Mouse (Mus musculus) cerebellum, adult 11-12 months (tissue): ENCODE results near the gene Ybx1.
"Not testable (repeated sequence)": the region's sequence is repeated elsewhere in the genome, so short reads cannot be mapped to it uniquely, and the experiment has no call there.

Experiments
- DNase-seq: peaks from one replicate; pipeline ENCODE4 v3.0.0; 2022

Ybx1 gene

DNA sequence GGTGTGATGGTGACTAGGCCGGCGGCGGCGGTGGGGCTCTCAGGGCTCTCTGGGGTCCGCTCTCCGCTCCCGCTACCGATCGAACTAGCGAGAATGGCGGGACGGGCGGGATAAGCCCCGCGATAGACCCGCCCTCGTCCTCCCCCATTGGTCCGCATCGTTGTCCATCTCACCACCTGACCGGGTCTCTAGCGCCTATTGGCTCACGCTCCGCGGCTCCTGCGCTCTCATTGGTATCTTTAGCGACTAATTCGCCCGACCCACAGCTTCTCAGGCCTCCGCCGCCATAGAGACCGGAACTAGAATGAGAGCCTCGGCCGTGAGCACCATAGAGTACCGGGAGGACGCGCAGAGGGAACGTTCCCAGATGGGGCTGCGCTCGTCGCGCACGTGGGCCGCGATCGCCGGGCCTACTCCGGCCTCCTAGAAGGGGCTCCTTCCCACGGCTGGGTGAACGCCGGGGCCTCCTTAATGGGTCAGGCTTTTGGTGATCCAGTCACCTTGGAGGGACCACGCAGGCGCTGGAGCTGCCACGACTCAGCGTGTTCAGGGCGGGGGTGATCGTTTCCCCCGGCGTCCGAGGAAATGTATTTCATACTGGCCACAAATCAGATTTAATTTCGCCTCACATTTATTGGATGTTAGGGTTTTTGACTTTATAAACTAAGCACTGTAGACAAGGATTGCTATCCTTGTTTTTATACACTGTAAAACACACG, at the start of gene Ybx1:
Gene Ybx1, minus strand, starts transcription at position 190 of the 719 bp plus-strand sequence.
- peak; percentile 99 for DNase-seq

DNA sequence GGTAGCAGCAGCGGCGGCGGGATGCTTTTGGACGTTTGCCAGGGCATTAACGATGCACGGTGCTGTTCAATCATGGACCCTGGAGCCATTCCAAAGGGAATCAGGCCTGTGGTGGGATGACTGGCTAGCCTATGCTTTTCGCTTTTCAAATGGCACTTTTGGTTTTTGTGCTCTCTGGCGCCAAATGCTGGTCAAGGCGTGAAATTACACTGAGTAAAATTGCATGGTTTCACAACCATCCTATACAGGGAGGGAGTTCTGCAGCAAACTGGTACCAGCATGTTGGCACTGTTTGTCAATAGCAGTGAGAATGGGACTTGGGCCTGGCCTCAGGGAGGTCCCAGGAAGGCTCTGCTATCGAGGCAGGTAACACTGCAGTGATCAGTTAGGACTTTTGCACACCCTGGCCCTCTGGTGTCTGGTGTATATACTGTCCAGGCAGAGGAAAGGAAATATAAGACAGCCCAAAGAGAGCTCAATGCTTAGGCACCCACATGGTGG, 44.5 kb upstream of the Ybx1 start:
- peak; percentile 28 for DNase-seq

DNA sequence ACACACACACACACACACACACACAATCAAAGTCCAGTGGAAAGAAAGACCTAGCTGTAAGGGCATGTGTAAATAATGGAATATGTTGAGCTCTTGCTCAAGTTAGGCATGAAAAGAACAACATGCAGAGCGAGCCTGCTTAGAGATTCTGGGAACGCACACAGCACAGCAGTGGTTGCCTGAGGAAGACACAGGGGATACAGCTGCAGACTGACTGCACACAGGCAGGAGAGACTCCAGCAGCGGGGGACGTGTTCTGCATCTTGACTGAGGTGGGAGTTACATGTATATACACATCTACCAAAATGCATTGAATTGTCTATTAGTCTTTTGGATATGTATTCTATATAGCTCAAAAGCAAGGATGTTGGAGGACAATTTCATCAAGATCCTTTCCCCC, 44.0 kb upstream of the Ybx1 start:
- DNase-seq: no peak

DNA sequence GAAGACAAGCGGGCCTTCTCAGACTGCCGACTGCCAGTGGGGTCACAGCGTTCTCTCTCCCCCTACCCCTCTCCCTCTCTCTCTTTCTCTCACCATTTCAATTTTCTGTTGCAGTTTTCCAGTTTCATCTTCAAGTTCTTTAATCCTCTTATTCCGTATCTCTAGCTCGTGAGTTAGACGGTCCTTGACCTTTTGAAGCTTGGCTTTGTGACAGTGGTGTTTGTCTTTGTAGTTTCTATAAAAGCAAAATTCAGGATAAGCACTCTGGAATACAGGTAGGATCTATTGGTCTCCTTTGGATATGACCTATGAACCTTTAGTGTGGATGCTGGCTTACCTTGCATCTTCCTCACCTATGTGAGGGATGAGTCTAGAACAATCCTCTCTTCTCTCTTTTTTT, 39.1 kb upstream of the Ybx1 start:
- no peak for DNase-seq

DNA sequence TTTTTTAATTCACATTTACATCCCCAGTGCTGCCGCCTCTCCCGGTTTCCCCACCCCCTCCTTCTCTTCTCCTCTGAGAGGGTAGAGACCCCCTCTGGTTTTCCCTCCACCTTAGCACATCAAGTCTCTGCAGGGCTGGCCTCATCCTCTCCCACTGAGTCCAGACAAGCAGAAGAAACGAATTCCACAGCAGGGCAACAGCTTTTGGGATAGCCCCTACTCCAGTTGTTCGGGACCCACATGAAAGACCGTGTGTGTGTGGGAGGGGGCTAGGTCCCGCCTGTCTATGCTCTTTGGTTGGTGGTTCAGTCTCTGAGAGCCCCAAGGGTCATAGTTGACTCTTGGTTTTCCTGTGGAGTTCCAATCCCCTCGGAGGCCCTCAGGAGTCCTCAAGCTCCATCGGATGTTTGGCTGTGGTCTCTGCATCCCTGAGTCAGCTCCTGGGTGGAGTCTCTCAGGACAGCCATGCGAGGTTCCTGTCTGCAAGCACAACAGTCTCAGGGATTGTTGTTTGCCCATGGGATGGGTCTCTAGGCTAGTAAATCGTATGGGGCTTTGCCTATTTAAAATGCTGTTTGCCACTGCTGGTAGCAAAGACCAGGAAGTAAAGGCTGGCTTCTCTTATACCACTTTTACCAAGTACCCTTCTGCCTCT, 26.6 kb upstream of the Ybx1 start:
- DNase-seq: peak; percentile 38

DNA sequence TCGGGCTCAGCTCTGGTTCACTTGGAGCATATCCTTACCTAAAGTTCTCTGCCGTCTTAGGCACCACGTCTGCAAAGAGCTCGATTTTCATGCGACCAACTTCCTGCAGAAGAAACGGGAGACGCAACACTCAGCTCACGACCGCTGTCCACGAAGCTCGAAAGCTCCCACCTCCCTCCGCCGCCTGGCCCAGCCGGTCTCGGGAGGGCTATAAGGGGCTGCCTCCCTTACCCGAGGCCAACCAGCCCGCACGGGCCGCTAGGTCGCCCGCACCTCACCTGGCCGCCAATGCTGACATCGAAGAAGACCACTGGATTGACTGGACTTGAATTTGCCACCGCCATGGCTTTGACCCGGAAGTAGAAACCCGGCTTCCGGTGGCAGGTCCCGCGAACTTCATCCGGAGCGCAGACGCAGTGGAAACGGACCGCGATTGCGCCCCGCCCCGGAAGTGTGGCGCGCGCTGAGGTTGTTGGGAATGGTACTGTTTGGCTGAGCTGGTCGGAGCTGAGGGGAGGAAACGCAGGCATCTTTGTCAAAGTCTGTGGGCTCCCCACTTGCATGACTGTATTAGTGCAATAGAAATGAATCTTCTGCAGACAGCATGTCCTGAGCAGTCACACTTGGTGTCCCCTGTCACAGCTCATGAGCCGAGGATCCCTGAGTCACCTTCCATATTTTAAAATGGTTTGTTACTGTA, 25.9 kb upstream of the Ybx1 start, which contains the start of gene Ppih:
Gene Ppih, minus strand, starts transcription at position 416 of the 700 bp plus-strand sequence.
- peak; percentile 95 for DNase-seq

DNA sequence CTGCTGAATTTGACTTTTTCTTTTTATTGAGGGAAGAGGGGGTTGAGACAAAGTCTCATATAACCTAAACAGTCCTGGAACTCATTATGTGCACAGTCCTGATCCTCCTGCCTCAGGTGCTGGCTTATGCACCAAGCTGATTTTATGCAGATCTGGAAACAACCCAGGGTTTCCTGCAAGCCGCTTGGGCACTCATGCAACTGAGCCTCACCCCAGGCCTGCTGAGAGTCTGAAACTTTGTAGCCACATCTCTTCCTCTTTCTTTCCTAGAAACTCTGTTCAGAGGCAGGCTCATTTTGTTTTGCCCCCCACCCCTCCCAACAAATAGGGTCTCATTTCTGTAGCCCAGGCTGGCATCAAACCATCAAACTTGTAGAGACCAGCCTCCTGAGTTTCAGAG, 19.4 kb upstream of the Ybx1 start:
- DNase-seq: no peak

DNA sequence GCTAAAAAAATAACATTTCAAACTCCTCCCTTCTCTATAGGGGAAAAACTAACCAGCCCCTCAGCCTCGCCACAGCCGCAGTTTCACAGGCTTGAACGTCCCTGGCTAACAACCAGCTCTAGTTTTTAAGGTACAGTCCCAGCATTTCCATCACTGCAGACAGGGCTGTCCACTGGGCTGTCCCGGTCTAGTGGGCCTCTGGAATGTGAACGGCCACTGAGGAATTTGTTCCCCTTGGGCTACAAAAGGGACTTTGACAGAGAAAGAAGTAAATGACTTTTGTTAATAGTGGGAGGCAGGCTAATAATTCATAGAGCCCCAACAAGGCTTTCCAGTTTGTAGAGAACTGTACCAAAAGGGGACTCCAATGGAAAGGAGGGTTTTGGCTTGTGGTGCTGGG, 11.0 kb upstream of the Ybx1 start:
- no peak for DNase-seq

DNA sequence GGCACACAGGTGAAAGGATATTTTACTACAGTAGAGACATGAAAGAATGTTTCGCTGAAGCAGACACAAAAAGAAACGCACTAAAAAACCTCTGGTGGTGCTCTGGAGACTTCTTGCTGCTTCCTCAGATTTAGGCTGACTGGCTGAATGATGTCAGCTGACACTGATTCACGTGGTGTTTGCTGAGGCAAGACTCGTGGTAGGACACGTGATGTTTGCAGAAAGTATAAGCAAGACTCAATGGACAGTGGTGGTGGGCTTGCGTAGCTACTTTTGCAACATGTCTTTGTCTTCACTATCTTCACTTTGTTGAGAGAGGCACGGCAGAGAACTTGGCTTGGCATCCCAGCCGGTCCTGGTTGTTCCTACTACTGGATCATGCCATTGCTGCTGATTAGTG, 8.9 kb upstream of the Ybx1 start:
- no peak for DNase-seq

DNA sequence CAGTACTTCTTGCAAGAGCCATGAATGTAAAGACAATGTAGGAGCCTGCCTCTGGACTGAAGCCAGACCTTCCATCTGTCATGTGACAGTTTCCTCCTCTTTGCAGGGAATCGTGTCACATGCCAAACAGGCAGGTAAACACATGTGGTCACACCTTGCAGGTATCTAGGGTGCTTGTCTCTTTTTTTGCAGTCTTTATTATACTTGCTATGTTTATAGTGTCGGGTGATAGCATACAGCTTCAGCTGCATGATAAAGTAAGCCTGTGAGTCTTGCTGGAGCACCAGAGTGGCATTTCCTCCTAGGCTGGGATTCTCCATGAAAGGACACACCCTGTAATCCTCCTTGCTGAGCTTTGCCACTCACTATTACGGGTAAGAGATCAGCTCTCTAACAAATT, 7.4 kb upstream of the Ybx1 start:
- no peak for DNase-seq

DNA sequence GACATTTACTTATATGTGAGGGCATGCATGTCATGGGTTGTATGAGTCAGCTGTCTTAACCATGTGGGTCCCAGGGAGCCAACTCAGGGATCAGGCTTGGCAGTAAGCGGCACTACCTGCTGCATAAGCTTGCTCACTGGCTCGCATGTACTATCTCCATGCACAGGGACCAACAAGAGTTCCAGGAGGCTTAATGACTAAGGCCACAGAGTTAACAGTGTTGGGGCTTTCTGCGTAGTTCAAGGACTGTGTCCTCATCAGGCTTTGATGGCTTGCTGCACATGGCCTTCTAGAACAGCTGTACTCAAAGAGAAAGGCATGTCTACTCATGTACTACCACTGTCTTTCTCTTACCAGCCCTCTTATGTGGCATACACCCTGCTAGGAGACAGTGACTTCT, 6.4 kb upstream of the Ybx1 start:
- DNase-seq: no peak

DNA sequence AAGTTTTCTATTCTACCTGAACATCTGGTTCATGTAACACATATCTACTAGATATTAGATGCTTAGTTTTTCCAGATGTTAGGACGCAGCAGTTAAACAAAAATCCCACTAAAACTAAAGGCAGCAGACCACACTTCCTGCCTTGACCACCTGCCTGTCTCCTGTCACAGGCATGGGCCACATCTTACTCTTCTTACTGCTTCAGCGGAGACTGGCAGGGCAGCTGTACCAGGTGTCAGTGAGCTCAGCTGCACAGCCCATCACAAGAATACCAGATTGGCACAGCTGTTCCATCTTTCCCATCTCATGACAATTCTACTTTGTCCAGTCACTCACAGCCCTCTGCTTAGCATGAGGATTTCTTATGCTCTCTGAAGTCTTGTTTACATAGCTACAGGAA, 3.0 kb upstream of the Ybx1 start:
- no peak for DNase-seq

DNA sequence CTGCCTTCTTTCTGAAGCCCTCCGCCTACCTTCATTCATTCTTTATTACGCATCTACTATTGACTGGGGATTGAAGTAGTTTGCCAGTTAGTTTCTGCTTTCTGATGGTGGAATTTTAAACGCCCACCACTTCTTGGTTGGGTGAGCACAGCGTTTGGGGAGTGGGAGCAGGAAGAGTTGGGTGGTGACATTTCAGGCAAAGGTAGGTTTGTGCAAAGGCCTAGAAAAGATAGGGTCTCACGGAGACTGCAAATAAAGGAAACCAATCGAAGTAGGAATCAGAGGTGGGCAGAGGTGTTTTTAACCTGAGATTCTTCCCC, 690 bp upstream of the Ybx1 start:
- DNase-seq: peak; percentile 16

DNA sequence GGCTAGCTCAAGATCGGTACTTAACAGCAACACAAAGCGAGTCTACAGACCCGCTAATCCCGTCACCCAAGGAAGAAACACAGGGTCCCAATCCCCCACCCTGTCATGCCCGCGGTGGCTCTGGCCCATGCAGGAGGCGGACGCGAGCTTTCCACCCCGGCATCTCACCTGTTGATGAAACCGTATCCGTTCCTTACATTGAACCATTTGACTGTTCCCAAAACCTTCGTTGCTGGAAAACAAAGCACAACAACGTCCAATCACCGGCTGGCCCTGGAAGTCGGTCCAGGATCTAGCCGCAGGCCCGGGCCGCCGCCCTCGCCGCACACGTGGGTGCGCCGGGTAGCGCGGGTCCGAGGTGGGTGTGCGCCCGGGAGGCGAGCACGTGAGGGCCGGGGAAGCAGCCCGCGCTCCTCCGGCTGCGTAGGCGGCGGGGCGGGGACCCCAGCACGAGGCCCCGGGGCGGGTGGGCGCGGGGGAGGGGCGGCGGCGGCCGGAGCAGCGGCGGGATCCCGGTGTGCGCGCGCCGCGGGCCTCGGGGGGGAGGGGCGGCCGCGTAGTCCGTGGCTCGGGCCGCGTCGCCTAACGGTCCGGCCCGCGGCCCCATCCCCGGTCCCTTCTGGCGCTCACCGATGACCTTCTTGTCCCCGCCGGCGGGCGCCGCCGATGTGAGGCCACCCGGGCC, 688 bp downstream of the Ybx1 start:
- DNase-seq: peak; percentile 44

DNA sequence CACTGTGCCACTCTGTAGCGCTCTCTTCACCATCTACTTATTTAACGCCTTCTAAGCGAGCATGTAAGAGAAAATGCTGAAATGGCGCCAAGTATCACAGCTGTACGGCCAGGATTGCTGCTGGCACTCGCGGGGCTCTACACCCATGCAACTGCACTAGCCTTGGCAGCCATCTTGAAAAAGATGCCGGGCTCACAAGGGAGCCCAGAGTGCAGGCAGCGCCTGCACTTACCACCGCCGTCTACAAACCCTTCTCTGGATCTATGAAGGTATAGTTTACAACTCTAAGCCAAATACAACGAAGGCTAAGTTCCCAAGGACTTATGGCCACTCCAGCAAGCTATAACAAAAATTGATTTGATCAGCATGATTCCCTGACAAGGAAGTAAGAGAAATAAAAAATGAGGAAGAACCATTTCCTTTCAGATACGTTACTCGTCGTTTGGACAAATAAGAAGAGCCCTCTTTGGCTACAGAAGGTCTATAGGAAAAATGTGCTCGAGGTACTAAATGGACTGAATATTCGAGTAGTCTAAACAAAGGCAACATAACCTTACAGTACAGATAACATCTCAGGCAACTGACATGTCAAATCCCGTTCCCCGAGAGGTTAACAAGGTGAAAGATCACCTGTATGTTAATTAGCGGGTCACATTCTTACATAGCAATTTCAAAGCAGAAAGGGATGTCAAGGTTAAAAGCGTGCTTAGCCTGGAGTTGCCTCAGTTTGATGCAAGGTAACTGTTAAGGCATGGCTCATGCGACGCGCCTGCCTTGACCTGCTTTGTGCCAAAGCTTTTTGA, 1.4 kb downstream of the Ybx1 start:
- peak; percentile 36 for DNase-seq

DNA sequence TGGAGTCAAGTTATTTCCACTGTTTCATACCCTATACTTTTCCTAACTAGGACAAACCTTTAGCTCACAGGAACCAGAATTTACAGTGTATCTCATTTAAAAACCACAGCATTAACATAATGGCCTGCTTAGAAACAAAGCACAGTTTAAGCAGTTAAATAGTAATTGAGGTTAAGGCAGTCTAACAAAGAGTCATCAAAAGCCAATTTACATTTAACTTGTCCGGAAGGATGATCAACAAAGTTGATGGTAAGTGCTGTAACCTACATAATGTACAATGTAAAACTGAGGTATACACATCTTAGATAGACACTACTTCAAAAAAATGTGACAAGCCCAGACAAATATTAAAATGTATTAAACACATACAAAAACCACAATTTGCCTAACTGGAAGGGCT, 2.5 kb downstream of the Ybx1 start:
- DNase-seq: no peak

DNA sequence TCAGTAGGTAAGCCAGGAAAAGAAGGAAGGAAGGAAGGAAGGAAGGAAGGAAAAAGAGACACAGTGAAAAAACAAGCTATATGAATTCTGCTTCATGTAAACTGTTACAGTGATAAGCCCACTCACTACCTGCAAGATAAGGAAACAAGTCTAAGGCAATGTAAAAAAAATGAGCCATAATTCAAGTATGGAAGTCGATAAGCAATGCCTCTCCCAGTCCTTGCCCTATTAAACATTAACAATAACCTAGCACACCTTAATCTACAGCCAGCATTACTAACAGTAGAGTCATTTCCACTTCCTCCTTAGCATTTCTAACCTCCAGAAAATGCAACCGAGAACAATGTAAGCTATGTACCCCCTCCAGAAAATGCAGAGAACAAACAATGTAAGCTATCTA, 9.1 kb downstream of the Ybx1 start:
- no peak for DNase-seq

DNA sequence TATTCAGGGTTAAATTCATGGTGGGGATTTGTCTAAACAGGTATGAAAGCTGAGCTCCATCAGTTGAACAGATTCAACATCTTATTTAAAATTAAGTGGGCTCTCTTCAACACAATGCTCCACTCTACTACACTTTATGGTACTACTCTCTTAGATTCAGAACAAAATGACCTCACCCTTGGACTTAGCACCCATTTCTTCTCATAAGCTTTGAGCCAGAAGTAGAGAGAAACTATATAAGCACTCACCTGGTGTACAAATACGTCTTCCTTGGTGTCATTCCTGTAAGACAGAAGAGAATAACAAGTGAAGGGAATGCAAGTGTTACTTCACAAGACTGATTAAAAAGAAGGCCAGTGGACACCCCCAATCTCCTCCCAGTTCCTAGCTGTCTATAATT, 9.5 kb downstream of the Ybx1 start:
- no peak for DNase-seq

DNA sequence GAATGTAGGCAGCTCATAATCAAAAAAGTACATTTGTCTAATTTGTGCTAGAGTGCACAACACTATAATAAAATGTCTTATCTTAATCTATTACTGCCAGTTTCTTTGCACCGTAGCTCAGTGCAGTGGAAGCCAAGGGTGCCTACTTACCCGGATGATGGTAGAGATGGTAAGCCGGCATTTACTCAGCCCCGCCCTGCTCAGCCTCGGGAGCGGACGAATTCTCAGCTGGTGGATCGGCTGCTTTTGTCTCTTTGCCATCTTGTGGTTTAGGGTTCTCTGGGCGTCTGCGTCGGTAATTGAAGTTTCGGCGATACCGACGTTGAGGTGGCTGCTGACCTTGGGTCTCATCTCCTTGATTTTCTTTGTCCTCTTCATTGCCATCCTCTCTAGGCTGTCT, 15.6 kb downstream of the Ybx1 start:
- DNase-seq: not testable (repeated sequence)

DNA sequence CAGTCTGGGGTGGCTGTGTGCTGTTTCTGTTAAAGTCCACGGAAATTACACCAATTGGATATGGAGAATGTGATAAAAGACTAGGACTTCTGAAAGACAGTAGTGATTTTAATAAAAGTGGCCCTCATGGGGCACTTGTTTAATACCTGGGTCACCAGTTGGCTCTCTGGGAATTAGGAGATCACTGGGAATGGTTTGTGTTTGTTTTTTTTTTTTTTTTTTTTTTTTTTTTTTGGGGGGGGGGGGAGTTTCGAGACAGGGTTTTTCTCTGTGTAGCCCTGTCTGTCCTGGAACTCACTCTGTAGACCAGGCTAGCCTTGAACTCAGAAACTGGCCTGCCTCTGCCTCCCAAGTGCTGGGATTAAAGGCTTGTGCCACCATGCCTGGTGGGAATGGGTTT, 18.7 kb downstream of the Ybx1 start:
- no peak for DNase-seq

DNA sequence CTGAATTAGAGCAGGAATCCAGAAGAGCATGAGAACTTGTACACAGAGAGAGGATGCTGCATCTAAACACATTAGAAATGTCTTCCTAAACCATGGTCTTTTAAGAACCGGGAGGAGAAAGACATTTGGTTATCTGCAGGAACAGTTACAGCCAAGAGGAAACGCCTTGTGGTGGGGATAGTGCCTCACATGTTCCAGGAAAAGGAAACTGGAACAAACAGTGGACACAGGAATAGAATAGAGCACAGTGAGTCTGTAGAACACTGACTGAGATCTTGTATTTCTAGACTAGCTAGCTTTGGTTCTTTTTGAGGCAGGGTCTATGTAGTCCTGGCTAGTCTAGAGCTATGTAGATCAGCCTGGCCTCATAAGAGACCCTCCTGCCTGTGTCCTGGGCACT, 19.2 kb downstream of the Ybx1 start:
- DNase-seq: no peak

DNA sequence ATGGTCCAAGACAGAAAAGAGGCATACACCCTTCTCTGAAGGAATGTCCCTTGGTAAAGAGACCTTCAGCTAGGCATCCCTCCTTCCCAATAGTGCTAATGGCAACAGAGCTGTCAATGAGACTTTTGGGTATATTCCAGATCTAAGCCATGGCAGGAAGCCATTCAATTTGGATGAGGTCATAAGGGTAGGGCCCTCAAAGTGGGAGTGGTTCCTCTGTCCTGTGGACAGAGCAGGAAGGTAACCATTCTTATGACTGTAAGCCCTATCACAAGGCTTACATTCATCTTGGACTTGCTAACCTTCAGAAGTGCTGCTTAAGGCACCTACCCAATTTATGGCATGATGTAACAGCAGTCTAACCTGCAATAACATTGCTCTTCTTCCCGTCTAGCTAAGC, 19.8 kb downstream of the Ybx1 start:
- no peak for DNase-seq

DNA sequence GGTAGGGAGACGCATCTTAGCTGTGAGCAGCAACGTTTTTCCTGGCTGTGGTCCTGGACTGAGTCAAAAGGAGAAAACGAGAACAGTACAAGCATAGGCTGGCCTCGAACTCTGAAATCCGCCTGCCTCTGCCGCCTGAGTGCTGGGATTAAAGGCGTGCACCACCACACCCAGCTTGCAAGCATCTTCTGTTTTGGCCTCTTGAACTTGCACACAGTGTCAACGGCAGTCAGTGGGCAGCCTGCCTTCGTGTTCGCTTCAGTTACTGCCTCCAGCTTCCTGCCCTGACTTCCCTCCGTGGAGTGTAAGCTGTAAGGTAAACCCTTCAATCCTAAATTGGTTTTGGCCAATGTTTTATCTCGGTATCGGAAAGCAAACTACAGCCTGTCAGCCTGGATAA, 27.8 kb downstream of the Ybx1 start:
- DNase-seq: no peak
